Mouse (Mus musculus) limb, embryonic 13.5 days (tissue): Measurements from ENCODE around the gene Nqo2. TPM values are rescaled to one million over a fixed set of nuclear protein-coding genes. Genes with fewer than 3 reads are reported as not detected.

Experiments used
- ATAC-seq: fragments of 200-750 bp; cut with Nextera tagmentation; 2 replicates; pipeline ENCODE4 v1.8.0; 2017; ENCODE audit warnings: low read depth, moderate number of reproducible peaks, moderate TSS enrichment; ENCODE audit not compliant: low FRiP score
- H3K27ac ChIP-seq: fragments of 300-500 bp; sonication (generic); 2 replicates; pipeline ENCODE4 v1.5.1; 2015; ENCODE audit warnings: inconsistent platforms, mild to moderate bottlenecking, moderate library complexity
- H3K27me3 ChIP-seq: fragments of 300-500 bp; sonication (generic); 2 replicates; pipeline ENCODE4 v1.6.1; 2015; ENCODE audit warnings: mild to moderate bottlenecking, inconsistent platforms
- H3K36me3 ChIP-seq: fragments of 300-500 bp; sonication (generic); 2 replicates; pipeline ENCODE4 v1.6.1; 2015; ENCODE audit warnings: inconsistent platforms, mild to moderate bottlenecking, moderate library complexity
- H3K4me1 ChIP-seq: fragments of 300-500 bp; sonication (generic); 2 replicates; pipeline ENCODE4 v1.6.1; 2015; ENCODE audit warnings: inconsistent platforms
- H3K4me2 ChIP-seq: fragments of 300-500 bp; sonication (generic); replicated peaks from 2 replicates; pipeline ENCODE4 v1.6.1; 2015; ENCODE audit warnings: inconsistent platforms, mild to moderate bottlenecking, moderate library complexity
- H3K4me3 ChIP-seq: fragments of 300-500 bp; sonication (generic); 2 replicates; pipeline ENCODE4 v1.5.1; 2015; ENCODE audit warnings: moderate library complexity, mild to moderate bottlenecking, inconsistent platforms
- H3K9ac ChIP-seq: fragments of 300-500 bp; sonication (generic); 2 replicates; pipeline ENCODE4 v1.6.1; 2015; ENCODE audit warnings: mild to moderate bottlenecking, inconsistent platforms
- H3K9me3 ChIP-seq: fragments of 300-500 bp; sonication (generic); 2 replicates; pipeline ENCODE4 v1.6.1; 2016; ENCODE audit warnings: inconsistent platforms
- WGBS: fragments of 180-500 bp; shearing (Covaris S2); methylation state at CpG from one replicate; pipeline ENCODE4 v1.1.7; 2015; 5-methylcytosine and 5-hydroxymethylcytosine counted together
- polyA plus RNA-seq: library from polyadenylated mRNA; unstranded; fragments of >200 nt; fragmentation: Nextera tagmentation; extraction: Ambion mirVana; gene quantifications from 2 replicates; pipeline ENCODE4 v1.2.1, GENCODE M21; 2015

The Nqo2 gene
- polyA plus RNA-seq, 1 experiment from 2014 or later = 13.8 TPM

DNA sequence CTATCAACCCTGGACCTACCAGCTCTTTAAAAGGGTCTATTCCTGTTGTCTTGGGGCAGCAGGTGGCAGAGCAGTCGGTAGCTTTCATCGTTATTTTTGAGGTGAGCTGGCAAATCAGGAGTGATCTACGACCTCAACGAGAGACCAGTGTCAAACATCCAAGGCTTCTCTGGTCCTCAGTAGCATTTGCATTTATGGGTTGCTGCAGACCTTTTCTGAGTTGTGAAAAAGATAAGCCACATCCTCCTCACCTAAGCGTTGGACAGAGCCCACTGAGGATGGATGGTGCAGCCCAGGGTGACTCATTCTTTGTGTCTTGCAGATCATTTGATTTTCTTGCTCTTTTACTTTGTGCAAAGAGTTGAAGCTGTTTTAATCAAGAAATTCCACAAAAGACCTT lies 38.6 kb downstream of the Nqo2 start:
- ATAC-seq = no peak
- Histone ChIP-seq H3K4me2 (peak overlapping the region; percentile 84), H3K36me3 (no peaks in the 10 kb centered on the region), H3K4me1 (peaks cover 18% of the 10 kb centered on the region), H3K27ac (no peak overlapping the region), H3K9ac (peak overlapping the region; percentile 92), H3K4me3 (peak overlapping the region; percentile 89), H3K27me3 (no peaks in the 10 kb centered on the region), H3K9me3 (no peaks in the 10 kb centered on the region)
- 9% methylated on average over 5 of the region's 5 CpGs for WGBS

DNA sequence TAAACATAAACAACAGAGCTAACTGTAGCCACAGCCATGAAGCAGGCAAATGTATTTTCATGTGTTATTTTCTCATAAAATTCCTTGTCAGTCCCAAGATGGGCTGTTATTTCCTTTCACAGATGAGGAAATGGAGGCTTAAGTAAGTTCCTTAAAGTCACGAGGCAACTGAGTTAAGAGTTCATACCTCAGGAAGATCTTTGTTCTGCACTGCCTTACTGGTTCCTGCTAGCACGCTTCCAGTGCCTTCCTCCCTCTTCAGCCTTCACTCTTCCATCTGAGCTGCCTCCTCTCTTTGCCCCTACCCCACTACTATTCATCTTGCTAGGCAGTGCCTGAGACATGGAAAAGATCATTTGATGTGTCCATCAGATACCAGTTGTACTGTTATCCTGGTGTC lies 42.7 kb downstream of the Nqo2 start:
- WGBS = 59% methylated on average over 2 of the region's 2 CpGs
- ATAC-seq = no peak
- H3K4me1 ChIP-seq = peaks cover 5% of the 10 kb centered on the region

DNA sequence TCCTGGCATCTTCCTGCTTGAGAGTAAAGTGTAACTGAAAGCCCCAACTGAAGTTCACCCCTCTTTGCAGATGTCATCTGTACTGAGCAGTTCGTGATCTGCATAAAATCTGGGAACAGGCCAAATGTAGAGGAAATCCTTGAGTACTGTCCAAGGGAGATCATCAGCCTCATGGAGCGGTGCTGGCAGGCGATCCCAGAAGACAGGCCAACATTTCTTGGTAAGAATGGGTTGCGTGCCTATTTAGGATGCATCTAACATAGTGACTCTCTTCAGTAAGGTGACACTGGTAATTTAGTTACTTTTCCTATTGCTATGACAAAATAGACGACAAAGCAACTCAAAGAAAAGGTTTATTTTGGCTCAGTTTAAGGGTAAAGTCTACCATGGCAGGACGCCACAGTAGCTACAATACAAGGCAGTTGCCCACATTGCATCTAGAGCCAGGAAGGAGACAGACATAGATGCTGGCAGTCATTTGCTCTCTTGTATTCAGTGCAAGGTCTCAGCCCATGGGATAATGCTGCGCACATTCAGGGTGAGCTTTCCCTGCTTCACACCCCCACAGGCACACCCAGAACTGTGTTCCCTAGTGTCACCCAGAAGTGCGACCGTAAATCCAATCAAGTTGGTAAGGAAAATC lies 52.6 kb downstream of the Nqo2 start:
- H3K4me3 ChIP-seq = no peak overlapping the region
- H3K9ac ChIP-seq = no peak overlapping the region
- no peak for ATAC-seq
- H3K36me3 ChIP-seq = peaks cover 76% of the 10 kb centered on the region
- no peaks in the 10 kb centered on the region for H3K4me1 ChIP-seq
- H3K27ac ChIP-seq = no peak overlapping the region
- peaks cover 4% of the 10 kb centered on the region; the same call in 1 of the 2 replicates for H3K9me3 ChIP-seq
- no peak overlapping the region for H3K4me2 ChIP-seq
- 94% methylated on average over 9 of the region's 9 CpGs for WGBS
- no peaks in the 10 kb centered on the region for H3K27me3 ChIP-seq

More for the DNA sequence above, 42.7 kb downstream of the Nqo2 start:
- Histone ChIP-seq H3K9ac (no peak overlapping the region), H3K36me3 (peaks cover 15% of the 10 kb centered on the region), H3K4me2 (no peak overlapping the region), H3K4me3 (no peak overlapping the region), H3K9me3 (no peaks in the 10 kb centered on the region), H3K27ac (no peak overlapping the region), H3K27me3 (no peaks in the 10 kb centered on the region)

DNA sequence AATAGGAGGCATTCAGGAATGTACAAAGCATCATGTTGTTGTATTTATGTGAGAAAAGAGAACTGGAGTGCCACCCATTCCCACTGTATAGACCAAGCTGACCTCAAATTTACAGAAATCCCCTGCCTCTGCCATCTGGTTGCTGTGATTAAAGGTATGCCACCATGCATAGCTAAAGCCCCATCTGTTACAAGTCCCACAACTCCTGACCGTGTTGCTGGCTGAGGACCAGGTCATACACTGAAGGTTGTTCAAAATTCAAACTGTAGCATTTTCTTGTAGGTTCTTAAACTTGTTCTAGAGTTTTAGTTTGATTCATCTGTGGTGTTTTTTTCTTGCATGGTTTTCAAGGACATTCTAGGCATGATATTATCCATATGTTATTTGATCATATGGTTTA lies 54.0 kb downstream of the Nqo2 start:
- Histone ChIP-seq H3K4me1 (no peaks in the 10 kb centered on the region), H3K27ac (no peak overlapping the region), H3K9ac (no peak overlapping the region), H3K9me3 (peaks cover 4% of the 10 kb centered on the region; the same call in 1 of the 2 replicates), H3K36me3 (peaks cover 77% of the 10 kb centered on the region), H3K4me3 (no peak overlapping the region), H3K4me2 (no peak overlapping the region), H3K27me3 (no peaks in the 10 kb centered on the region)
- WGBS = 72% methylated on average over 1 of the region's 1 CpGs
- ATAC-seq = no peak

DNA sequence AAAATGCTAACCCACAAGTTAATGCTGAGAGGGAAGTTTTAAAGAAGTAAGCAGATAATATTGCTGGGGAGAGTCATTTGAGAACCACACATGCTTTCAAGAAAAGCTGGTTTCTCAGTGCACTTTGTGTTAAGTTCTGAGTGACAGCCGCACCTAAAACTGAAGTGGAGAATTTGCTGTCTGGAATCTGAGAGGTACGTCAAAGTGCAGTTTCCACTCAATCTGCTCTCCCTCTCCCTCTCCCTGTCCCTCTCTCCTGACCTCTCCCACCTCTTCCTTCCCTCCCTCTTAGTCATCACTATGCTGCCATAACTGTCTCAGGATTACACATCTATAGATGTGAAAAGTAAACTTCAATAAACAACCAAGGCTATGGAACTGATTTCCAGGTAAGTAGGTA lies 57.5 kb downstream of the Nqo2 start:
- no peak for ATAC-seq
- Histone ChIP-seq H3K9me3 (peaks cover 4% of the 10 kb centered on the region; the same call in 1 of the 2 replicates), H3K36me3 (peaks cover 50% of the 10 kb centered on the region), H3K4me1 (no peaks in the 10 kb centered on the region), H3K4me2 (no peak overlapping the region), H3K27me3 (no peaks in the 10 kb centered on the region), H3K27ac (no peak overlapping the region), H3K4me3 (no peak overlapping the region), H3K9ac (no peak overlapping the region)
- WGBS = 79% methylated on average over 2 of the region's 2 CpGs

DNA sequence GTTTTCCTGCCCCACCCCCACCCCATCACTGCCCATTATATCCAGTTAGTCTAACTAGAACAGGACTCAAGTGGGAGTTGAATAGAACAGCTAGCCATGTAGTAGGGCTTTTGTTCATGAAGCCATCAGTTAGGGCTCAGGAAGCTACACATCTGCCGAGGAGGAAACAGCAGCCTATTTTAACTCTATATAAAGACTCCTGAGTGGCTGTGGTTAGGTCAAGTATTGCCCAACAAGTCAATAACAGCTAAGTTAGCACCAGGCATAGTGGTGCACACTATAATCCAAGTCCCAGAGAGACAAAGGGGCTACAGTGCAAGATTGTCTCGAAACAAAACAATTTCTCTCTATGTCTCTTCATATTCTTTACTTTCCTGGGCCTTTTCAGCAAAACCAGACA lies 67.6 kb downstream of the Nqo2 start:
- Histone ChIP-seq H3K27ac (no peak overlapping the region), H3K4me1 (peaks cover under 1% of the 10 kb centered on the region), H3K4me3 (no peak overlapping the region), H3K9me3 (no peaks in the 10 kb centered on the region), H3K27me3 (no peaks in the 10 kb centered on the region), H3K36me3 (peaks cover 61% of the 10 kb centered on the region), H3K4me2 (no peak overlapping the region), H3K9ac (no peak overlapping the region)
- no peak for ATAC-seq
- 84% methylated on average over 2 of the region's 2 CpGs for WGBS

DNA sequence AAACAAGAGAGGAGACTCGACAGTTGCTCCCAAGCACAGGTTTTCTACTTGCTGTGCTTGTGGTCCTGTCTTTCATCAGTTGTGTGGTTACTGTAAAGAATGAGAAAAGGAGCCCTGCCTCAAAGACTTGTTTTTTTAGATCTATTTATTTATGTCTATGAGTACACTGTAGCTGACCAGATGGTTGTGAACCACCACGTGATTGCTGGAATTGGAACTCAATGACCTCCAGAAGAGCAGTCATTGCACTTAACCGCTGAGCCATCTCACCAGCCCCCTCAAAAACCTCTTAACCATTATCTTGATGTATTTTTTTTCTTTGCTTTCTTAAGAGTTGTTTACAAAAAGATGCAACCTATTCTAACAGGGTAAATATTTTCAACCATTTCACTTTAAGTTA lies 70.9 kb downstream of the Nqo2 start:
- no peak overlapping the region for H3K4me3 ChIP-seq
- H3K9ac ChIP-seq = no peak overlapping the region
- H3K9me3 ChIP-seq = 0 out of 2 replicates have a peak, but pooled peaks cover 5% of the 10 kb centered on the region
- no peak for ATAC-seq
- H3K4me1 ChIP-seq = peaks cover 16% of the 10 kb centered on the region
- no peak overlapping the region for H3K27ac ChIP-seq
- peaks cover 37% of the 10 kb centered on the region for H3K36me3 ChIP-seq
- H3K4me2 ChIP-seq = no peak overlapping the region
- no peaks in the 10 kb centered on the region for H3K27me3 ChIP-seq
- WGBS = 90% methylated on average over 3 of the region's 3 CpGs

DNA sequence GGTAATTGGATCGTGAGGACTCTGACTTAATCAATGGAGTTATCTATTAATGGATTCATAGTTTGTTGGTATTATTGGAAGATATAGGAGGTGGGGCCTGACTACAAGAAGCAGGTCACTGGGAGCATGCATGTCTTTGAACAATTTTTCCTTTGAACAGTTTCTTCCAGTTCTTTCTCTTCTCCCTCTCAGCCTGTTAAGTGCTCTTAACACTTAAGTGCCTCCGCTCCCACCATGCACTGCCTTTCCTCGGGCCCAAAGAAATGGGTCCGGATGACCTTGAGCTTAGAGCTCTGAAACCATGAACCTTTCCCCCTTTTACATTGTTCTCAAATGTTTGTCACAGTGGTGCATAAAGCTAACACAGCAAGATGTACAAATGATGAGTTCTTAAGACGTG lies 72.2 kb downstream of the Nqo2 start:
- no peak overlapping the region for H3K4me3 ChIP-seq
- ATAC-seq = no peak
- H3K4me1 ChIP-seq = peaks cover 16% of the 10 kb centered on the region
- no peaks in the 10 kb centered on the region for H3K27me3 ChIP-seq
- 84% methylated on average over 5 of the region's 5 CpGs for WGBS
- no peak overlapping the region for H3K27ac ChIP-seq
- H3K36me3 ChIP-seq = peaks cover 30% of the 10 kb centered on the region
- H3K9ac ChIP-seq = no peak overlapping the region
- no peak overlapping the region for H3K4me2 ChIP-seq
- H3K9me3 ChIP-seq = 0 out of 2 replicates have a peak, but pooled peaks cover 5% of the 10 kb centered on the region

DNA sequence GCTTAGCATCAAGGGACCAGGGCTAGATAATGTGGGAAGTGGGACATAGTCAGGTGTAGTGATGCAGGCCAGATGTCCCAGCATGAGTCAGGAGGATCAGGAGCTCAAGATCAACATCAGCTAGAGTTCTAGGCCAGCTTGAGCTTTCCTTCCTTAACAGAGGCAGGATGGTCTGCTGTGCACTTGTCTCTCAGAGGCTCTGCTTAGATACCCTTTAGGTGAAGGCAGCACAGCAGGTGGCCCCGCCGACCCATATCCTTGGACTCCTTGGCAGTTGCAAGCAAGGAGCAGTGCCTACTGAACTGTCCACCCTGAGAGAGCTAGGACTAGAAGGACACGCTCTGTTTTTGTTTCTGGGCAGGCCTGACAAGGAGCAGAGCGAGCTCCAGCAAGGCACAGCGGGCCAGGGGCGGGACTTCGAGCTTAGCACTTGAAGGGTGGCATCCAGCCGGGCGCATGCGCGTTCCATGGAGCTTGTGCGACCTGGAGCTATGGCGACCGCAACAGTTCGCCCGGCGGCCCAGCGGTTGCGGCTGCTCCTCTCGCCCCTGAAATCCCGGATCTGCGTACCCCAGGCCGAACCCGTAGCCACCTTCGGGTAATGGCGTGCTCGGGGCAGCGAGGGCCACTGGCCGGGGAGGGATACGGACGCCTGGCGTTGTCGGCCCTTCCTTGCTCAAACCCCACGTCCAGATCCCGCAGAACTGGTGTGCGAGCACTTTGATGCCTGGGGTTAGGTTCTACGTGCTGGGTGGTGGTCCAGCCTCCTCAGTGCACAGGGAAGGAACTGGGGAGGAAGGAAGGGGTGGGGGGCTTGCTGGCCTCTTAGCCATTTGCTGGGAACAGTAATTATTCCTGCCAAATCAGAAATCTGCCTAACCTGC lies 72.9 kb downstream of the Nqo2 start, which contains the start of gene Bphl:
Bphl (plus strand) TSS at position 426 of the 884 bp plus-strand sequence.
- H3K9me3 ChIP-seq = 0 out of 2 replicates have a peak, but pooled peaks cover 5% of the 10 kb centered on the region
- ATAC-seq = peak; percentile 93
- peak within 1 kb of the TSS; percentile 73 for H3K4me3 ChIP-seq
- H3K36me3 ChIP-seq = peaks cover 26% of the 10 kb centered on the region
- H3K27ac ChIP-seq = peak within 1 kb of the TSS; percentile 76
- H3K9ac ChIP-seq = peak within 1 kb of the TSS; percentile 90
- 1% methylated on average over 37 of the region's 37 CpGs for WGBS
- peak within 1 kb of the TSS; percentile 79 for H3K4me2 ChIP-seq
- peaks cover 16% of the 10 kb centered on the region for H3K4me1 ChIP-seq
- no peaks in the 10 kb centered on the region for H3K27me3 ChIP-seq

DNA sequence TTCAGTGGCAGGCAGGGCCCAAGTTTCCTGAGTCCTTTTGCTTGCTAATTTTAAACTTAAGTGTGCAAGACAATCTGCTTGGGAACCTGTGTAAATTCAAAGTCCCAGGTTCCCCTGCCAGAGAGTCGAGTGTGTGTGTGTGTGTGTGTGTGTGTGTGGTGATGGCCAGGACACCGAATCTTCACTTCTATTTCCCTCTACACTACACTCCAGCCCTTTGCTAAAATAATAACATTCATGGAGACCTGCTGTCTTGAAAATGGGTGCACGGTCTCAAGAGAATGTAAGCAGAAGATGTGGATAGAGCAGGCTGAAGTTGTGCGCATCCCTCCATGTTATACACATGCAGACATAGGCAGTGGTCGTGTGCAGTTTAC lies 73.6 kb downstream of the Nqo2 start:
- H3K27me3 ChIP-seq = no peaks in the 10 kb centered on the region
- peaks cover 16% of the 10 kb centered on the region for H3K4me1 ChIP-seq
- H3K27ac ChIP-seq = peak overlapping the region; percentile 76; the same call in 1 of the 2 replicates
- no peak for ATAC-seq
- 0 out of 2 replicates have a peak, but pooled peaks cover 5% of the 10 kb centered on the region for H3K9me3 ChIP-seq
- H3K4me3 ChIP-seq = peak overlapping the region; percentile 73
- peak overlapping the region; percentile 90 for H3K9ac ChIP-seq
- H3K36me3 ChIP-seq = peaks cover 20% of the 10 kb centered on the region
- WGBS = 42% methylated on average over 5 of the region's 5 CpGs
- peak overlapping the region; percentile 79 for H3K4me2 ChIP-seq
